Mouse (Mus musculus): Measurements from ENCODE around the gene Mt4. TPM values are rescaled to one million over a fixed set of nuclear protein-coding genes. Genes with fewer than 3 reads are reported as not detected.

The Mt4 gene
- polyA plus RNA-seq, 1 experiment from 2014 or later = not detected

DNA sequence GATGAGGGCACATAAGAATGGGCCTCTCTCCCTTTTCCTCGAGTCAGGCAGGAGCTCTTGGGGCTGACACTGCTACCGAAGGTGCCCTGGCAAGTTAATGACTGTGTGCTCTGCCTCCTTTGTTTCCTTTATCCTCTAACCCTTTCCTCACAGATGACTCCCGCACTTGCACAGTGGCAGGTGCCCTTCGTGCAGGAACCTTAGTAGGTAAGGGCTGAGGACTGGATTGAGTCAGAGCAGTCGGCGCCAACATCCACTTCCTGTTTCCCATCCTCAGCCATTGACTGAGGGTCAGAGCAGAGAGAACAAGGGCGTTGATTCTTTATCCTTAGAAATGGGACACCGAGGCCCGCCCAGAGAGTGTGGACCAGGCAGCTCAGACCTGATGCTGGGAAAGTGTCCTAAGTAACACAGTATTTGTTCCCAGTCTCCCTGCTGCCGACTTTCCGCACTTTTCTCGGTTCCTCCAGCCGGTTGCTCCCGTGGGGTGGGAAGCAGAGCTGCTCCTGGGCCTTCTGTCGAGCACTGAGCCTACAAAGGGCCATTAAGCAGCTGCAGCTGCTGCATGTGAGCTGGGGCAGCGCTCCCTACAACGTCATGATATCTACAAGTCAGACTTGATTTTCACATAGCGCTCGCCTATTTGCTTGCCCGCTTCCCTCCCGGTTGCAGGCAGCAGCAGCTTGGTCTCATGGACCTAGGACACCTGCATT lies 50.4 kb downstream of the Mt4 start:
- H3K27me3 ChIP-seq (ENCODE audit: control insufficient read depth, insufficient read depth, low read length) = peaks cover 48% of the 10 kb centered on the region
- DNase-seq = peak; percentile 26

More for the DNA sequence above, 50.4 kb downstream of the Mt4 start:
- no peak overlapping the region for H3K27ac ChIP-seq (replicated peaks; ENCODE audit: low read depth, low read length)
- no peak overlapping the region for H3K4me3 ChIP-seq (replicated peaks; ENCODE audit: low read depth, low read length)
- H3K36me3 ChIP-seq (ENCODE audit: control insufficient read depth, insufficient read depth, low read length) = no peaks in the 10 kb centered on the region
- H3K9ac ChIP-seq (replicated peaks; ENCODE audit: low read length) = no peak overlapping the region
- no peak for ATAC-seq (ENCODE audit: low FRiP score, low TSS enrichment)
- H3K4me2 ChIP-seq (ENCODE audit: low read length) = no peak overlapping the region
- H3K4me1 ChIP-seq (ENCODE audit: control insufficient read depth, insufficient read depth, low read length) = 0 out of 2 replicates have a peak, but pooled peaks cover 4% of the 10 kb centered on the region
- WGBS = 37% methylated on average over 21 of the region's 21 CpGs
- H3K9me3 ChIP-seq (ENCODE audit: control insufficient read depth, low read length) = no peaks in the 10 kb centered on the region

Other genes with a start within 250 kb of the Mt4 start
- gene Amfr, start 124.4 kb upstream of the Mt4 start, polyA plus RNA-seq (2014; fragmentation: Nextera tagmentation; extraction: Ambion mirVana) = 65.0 and 81.6 TPM in 2 replicates
- 99.1 and 120 TPM in 2 replicates for gene Nudt21, start 100.2 kb upstream of the Mt4 start, polyA plus RNA-seq (2014; fragmentation: Nextera tagmentation; extraction: Ambion mirVana)
- gene Ogfod1, start 100.0 kb upstream of the Mt4 start, polyA plus RNA-seq (2014; fragmentation: Nextera tagmentation; extraction: Ambion mirVana) = 11.9 and 16.3 TPM in 2 replicates
- 22.3 and 24.3 TPM in 2 replicates for gene Bbs2, start 38.3 kb upstream of the Mt4 start, polyA plus RNA-seq (2014; fragmentation: Nextera tagmentation; extraction: Ambion mirVana)
- gene Mt3, start 15.4 kb downstream of the Mt4 start, polyA plus RNA-seq (2014; fragmentation: Nextera tagmentation; extraction: Ambion mirVana) = 137 and 212 TPM in 2 replicates
- 7.9 and 9.3 TPM in 2 replicates for gene Mt2, start 35.5 kb downstream of the Mt4 start, polyA plus RNA-seq (2014; fragmentation: Nextera tagmentation; extraction: Ambion mirVana)
- 34.9 and 38.4 TPM in 2 replicates for gene Mt1, start 41.9 kb downstream of the Mt4 start, polyA plus RNA-seq (2014; fragmentation: Nextera tagmentation; extraction: Ambion mirVana)
- gene Nup93, start 77.4 kb downstream of the Mt4 start, polyA plus RNA-seq (2014; fragmentation: Nextera tagmentation; extraction: Ambion mirVana) = 58.5 and 75.4 TPM in 2 replicates
- 0.07 TPM in 1 of 2 replicates, not detected in the other for gene Slc12a3, start 192.0 kb downstream of the Mt4 start, polyA plus RNA-seq (2014; fragmentation: Nextera tagmentation; extraction: Ambion mirVana)
- gene Herpud1, start 249.2 kb downstream of the Mt4 start, polyA plus RNA-seq (2014; fragmentation: Nextera tagmentation; extraction: Ambion mirVana) = 60.9 and 72.2 TPM in 2 replicates

Measured in midbrain, embryonic 14.5 days (tissue).